Mouse (Mus musculus) retina, embryonic 14.5 days (tissue): ENCODE measurements around the gene Nyap2.
"Not testable (repeated sequence)": the region's sequence is repeated elsewhere in the genome, so short reads cannot be mapped to it uniquely, and the experiment has no call there.

Experiments used
- DNase-seq: peaks from one replicate; pipeline ENCODE4 v3.0.0-alpha.2; 2015; ENCODE audit warnings: low spot score

The Nyap2 gene

GRCm38 (mm10) chr1:81180686-81181085 is 103.9 kb downstream of the Nyap2 start:
- no peak for DNase-seq

DNA sequence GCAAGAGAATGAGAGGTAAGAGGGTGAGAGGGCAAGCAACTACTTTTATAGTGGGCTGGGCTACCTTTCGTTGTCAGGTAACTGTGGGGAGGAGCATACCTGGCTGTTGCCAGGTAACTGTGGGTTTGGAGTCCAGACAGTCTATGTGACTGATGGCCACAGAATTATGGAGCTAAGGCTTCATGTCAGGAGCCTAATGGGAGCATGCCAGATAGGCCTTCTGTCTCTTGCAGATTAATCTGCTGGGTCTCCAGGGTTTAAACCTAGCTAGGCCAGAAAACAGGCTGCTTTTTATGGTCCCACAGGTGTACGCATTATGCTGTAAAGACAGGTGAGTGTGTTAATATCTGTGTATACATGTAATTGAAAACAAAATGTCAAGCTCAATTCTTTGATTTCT is 132.8 kb downstream of the Nyap2 start:
- DNase-seq: no peak

DNA sequence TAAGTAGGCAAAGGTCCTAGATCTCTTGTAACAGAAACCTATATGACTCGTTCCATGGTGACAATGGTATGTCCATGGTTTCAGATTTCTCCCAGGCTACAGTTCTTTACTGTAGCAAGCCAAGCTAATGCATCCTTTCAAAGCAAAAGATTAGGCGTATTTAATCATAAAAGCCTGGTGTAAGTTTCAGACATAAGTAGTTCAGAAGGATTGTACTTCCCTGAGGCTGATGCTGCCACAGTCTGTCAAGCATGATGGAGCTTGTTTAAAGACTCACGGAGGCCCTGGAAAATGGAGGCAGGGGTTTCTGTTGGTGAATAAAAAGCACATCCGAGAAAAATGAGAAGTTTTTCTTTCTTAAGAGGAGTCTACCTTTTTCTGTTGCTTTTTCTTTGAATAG is 134.7 kb downstream of the Nyap2 start:
- DNase-seq: no peak

DNA sequence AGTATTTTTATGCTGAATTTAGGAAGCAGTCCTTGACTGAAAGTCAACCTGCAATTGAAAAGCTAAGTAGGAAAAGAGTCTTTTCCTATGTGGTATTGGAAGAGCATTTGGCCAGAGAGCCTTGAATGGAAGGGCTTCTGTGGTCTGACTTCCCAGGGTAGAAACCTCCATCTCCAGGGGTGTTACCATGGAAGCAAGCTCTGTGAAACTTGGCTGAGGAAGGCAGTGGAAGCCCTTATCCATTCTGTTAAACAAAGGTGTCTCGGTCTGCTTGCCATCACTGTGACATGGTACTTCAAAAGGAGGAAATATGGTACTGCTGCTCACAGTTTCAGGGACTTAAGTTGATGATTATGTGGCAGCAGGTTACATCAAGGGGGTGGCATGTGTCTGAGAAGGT is 143.0 kb downstream of the Nyap2 start:
- DNase-seq: no peak

GRCm38 (mm10) chr1:81231759-81232406 is 155.1 kb downstream of the Nyap2 start:
- DNase-seq: peak; percentile 46

DNA sequence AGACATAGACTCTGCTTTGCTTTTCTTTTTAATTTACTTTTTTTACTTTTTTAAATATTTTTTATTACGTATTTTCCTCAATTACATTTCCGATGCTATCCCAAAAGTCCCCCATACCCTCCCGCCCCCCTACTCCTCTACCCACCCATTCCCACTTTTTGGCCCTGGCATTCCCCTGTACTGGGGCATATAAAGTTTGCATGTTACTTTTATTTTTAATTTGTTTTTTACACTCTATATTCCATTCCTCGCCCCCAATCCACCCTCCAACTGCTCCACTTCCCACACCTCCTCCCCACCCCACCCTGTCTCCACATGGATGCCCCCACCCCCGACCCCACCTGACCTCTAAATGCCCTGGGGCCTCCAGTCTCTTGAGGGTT is 155.6 kb downstream of the Nyap2 start:
- not testable (repeated sequence) for DNase-seq

DNA sequence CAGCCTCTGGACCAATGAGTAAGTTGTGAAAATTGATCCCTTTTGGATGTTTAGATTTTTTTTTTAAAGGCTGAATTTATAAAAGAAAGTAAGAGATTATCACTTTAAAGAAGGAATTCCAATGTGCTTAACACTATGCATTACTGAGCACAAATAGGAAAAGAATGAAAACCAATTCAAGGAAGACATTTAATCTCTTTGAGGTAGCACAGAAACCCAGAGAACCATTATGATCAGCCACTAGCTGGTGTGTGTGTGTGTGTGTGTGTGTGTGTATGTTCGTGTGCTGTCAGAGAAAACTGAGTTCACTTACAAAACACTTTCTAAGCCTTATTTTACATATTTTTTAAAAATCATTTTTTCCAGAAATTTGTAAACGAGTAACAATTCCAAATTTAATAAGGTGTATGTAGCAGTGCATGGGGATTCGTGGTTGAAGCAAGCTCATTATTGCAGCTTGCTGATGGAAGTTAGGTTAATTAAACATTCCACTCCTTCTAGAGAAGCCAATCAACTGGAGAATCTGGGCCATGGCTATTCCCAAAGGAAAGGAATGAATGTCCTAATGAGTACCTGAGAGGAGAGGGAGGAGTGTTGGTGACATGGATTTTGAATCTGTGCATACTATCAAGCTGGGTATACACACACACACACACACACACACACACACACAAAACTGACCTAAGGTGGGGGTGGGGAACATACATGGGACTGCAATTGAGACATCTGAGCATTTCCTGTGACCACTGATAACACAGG is 171.9 kb downstream of the Nyap2 start:
- DNase-seq: peak; percentile 64

GRCm38 (mm10) chr1:81250068-81250467 is 173.3 kb downstream of the Nyap2 start:
- no peak for DNase-seq

- DNase-seq: no peak
Measured at GRCm38 (mm10) chr1:81266441-81266840, 189.7 kb downstream of the Nyap2 start.

DNA sequence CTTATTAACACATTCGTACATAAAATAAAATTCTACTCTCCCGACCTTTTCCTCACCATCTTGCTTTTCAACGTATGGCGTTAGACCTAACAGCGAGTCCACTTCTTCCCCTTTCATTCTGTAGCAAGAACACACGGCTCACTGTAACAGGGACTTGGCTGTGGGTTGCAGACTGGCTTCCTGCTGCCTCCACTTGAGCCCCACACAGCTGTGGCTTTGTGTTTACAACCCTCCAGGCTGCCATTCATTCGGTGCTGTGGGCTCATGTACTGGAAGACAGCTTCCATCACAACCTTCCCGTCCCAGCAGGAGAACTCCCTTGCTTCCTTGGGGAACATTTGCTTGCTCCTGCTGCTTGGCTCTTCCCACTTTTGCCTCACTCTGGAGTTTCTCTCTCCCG is 204.2 kb downstream of the Nyap2 start:
- DNase-seq: no peak

- no peak for DNase-seq
Measured at GRCm38 (mm10) chr1:81285633-81286032, 208.9 kb downstream of the Nyap2 start.

DNA sequence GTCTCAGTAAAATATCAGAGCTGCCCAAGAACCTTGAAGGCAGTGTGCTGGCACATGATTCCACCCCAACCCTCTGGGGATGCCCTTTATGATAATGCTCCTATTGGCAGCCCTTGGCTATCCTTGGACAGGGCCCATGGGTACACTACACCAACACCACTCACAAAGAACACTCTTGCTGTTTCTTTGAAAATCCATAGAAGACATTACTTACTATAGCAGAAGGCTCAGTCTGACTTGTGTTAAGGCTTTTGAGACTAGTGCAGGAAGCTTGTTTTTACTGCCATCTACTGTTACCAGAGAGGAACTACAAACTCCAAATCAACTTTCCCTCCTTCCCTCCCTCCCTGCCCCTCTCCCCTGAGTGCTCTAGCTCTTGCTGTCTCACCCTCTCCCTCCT is 210.3 kb downstream of the Nyap2 start:
- DNase-seq: peak; percentile 86

DNA sequence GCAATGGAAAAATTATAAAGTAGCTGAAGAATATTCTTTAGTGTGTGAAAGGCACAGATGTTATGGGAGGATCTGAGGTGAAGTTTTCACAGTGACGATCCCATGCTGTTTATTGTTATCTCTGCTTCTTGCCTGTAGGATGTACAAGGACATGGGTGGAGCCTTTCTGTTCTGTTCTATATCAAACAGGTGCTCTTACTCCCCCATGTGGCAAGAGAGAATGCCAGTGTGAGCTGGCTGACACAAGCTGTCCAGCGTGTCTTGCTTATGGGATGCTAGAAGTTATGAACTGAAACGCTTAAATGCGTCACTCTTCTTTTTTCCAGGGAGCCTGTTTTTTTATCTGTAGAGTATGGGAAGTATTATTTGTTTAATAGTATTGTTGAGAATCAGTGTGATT is 224.0 kb downstream of the Nyap2 start:
- peak; percentile 70 for DNase-seq

GRCm38 (mm10) chr1:81301661-81302060 is 224.9 kb downstream of the Nyap2 start:
- DNase-seq: peak; percentile 84

DNA sequence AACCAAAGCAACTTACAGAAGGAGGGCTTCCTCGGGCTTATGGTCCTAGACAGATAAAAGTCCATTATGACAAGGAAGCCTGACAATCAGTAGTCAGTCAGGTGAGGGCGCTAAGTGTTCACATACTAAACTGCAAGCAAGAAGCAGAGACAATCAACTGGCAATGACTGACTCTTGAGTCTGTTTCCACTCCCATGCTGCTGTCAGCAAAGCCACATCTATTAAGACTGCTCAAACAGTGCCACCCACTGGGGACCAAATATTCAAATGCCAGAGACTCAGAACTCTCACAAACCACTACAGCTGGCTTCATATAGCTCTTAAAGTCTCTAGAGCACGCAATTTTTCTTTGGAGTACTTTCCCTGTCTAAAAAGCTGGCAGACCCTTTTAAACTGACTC is 226.6 kb downstream of the Nyap2 start:
- peak; percentile 25 for DNase-seq

GRCm38 (mm10) chr1:81307407-81307806 is 230.7 kb downstream of the Nyap2 start:
- DNase-seq: no peak

DNA sequence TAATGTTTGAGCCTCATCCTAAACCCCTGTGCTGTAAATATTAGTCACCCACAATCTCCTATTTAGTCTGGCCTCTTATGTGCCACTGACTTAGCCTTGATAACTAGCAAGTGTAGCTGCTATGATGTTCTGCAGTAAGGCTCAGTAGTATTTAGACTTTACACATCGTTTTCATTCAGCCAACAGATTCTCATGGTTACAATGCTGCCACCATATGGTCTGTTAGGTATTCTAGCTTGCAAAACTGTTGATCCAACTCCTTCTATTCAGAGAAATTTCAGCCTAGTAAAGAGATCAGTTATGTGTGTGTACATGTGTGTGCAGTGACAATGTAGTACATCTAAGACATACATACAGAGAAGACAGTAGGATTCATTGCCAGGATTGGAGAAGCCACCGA is 231.2 kb downstream of the Nyap2 start:
- no peak for DNase-seq

DNA sequence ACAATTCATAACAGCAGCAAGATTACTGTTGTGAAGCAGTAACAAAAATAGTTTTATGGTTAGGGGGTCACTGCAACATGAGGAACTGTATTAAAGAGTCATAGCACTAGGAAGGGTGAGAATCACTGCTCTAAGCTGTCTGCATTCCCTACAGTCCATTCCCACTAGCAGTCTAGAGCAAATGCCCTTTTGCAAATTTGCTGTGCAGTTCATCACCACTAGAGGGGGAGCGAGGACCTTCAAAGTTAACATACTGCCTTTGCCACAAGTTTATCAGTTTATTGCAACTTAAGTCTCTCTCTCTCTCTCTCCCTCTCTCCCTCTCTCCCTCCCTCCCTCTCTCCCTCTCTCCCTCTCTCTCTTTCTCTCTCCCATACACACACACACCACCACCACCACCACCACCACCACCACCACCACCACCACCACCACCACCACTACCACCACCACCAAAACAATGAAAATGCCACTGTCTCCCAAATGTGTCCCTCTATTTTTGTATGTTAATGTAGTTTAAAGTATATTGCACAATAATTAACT is 233.4 kb downstream of the Nyap2 start:
- DNase-seq: peak; percentile 84

DNA sequence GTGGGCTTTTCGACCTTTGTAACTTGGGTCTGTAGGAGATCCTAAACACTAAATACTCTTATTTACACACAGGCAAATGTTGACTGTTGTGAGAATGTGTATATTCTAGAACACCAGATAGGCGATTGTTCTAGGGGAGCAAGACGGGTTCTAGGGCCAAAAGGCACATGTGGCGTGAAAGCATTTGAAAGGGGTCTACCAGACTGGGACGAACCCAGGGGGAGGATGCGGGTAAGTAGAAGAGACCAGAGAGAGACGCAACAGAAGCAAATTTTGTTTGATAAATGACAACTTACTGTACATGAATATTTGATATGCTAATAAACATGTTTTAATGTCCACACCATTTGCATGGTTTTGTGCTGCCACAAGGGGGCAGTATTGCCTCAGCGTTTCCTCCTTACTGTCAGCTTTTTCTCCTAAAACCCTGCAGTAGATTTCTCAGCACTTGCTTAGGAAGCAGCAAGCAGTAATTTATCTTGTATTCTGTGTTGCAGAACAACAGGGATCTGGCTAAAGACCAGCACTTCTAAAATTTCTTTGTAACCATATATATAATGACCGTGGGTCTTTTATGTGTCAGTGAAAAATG is 239.7 kb downstream of the Nyap2 start:
- DNase-seq: peak; percentile 84

DNA sequence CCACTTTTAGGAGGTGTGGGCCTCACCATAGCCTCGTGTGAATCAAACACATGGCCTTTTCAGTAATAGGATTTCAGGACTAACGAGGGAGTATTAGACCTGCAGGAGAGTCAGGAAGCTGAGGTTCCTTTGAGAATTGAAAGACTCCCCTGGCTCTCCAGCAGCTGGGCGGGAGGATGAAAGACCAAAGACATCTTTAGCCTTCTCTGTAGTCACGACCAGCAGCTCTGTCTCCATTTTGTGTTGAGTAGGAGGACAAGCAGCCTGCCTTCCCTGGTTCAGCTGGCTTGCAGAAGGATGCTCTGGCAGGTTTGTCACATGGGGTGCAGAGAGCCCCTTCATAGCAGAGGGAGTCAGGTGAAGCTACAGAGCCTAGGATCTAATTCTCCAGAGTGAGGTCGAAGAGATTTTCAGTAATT is 240.3 kb downstream of the Nyap2 start:
- DNase-seq: no peak

- DNase-seq: no peak
Measured at GRCm38 (mm10) chr1:81387722-81388121, 311.0 kb downstream of the Nyap2 start.
